Mouse (Mus musculus) liver, postnatal 0 days (tissue): Measurements from ENCODE around the gene Fam227a.

ENCODE experiments used
- CTCF ChIP-seq: sonication (generic); IDR thresholded peaks from 2 replicates; pipeline ENCODE4 v1.5.1; 2016; ENCODE audit warnings: antibody characterized with exemption, low read depth
- EP300 ChIP-seq: IDR thresholded peaks from 2 replicates; pipeline ENCODE4 v1.6.1; 2016; ENCODE audit warnings: antibody characterized with exemption, low read depth, mild to moderate bottlenecking

DNA sequence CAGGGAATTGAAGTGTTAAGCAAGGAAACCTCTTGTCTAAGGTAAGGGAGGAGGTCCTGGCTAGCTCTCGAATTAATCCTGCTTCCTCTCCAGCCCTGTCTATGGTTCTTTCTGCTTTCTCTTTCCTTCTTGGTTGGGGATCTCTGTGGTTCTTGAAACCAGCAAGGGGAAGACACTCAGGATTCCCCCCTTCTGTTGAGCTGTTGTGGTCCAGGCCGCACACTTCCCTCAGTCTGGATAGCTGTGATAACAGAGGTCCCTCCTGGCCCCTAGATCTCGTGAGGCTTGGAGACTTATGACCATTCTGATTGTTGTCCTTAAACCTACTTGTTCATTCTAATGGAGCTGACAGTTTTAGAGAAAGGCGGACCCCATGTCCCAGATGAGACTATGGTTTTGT is 35.8 kb upstream of the Fam227a start:
- TF ChIP-seq CTCF (no peak), EP300 (peak; percentile 76)
